Mouse (Mus musculus) adrenal gland, postnatal 36 days (tissue): ENCODE measurements around the gene Naa20. TPM values are rescaled to one million over a fixed set of nuclear protein-coding genes. Genes with fewer than 3 reads are reported as not detected.
"Not testable (repeated sequence)": the region's sequence is repeated elsewhere in the genome, so short reads cannot be mapped to it uniquely, and the experiment has no call there.

Experiments used
- DNase-seq, 2 experiments: peaks; one replicate each; pipeline ENCODE4 v3.0.0; 2021; ENCODE audit warnings: mixed read lengths in 1 of 2
- total RNA-seq, 2 experiments: library from RNA; stranded (reverse); gene quantifications; 2 replicates each; pipeline ENCODE4 v1.2.3; 2021

Naa20 gene
- total RNA-seq, 2 experiments from 2014 or later, result 51.3 to 60.0 TPM

- DNase-seq, result no peak
Observed at GRCm38 (mm10) chr2:145884036-145884912, 17.6 kb upstream of the Naa20 start.

GRCm38 (mm10) chr2:145884913-145885785 lies 16.8 kb upstream of the Naa20 start:
- DNase-seq, result peak; percentile 43 to 46

- DNase-seq, result peak; percentile 48 to 60
Observed at GRCm38 (mm10) chr2:145887937-145888765, 13.7 kb upstream of the Naa20 start.

- DNase-seq, result no peak
Observed at GRCm38 (mm10) chr2:145888766-145889480, 13.0 kb upstream of the Naa20 start.

- DNase-seq, result no peak
Observed at GRCm38 (mm10) chr2:145890571-145890970, 11.3 kb upstream of the Naa20 start.

GRCm38 (mm10) chr2:145893756-145894155 lies 8.1 kb upstream of the Naa20 start:
- no peak for DNase-seq

GRCm38 (mm10) chr2:145898106-145898505 lies 3.8 kb upstream of the Naa20 start:
- no peak for DNase-seq

- not testable (repeated sequence) for DNase-seq
Observed at GRCm38 (mm10) chr2:145900318-145900717, 1.6 kb upstream of the Naa20 start.

GRCm38 (mm10) chr2:145903061-145903901 lies 1.4 kb downstream of the Naa20 start:
- peak; percentile 92 to 93 for DNase-seq

- DNase-seq, result no peak
Observed at GRCm38 (mm10) chr2:145903983-145904616, 2.2 kb downstream of the Naa20 start.

- no peak for DNase-seq
Observed at GRCm38 (mm10) chr2:145905156-145905555, 3.3 kb downstream of the Naa20 start.

- DNase-seq, result not testable (repeated sequence)
Observed at GRCm38 (mm10) chr2:145905884-145906283, 4.0 kb downstream of the Naa20 start.

- DNase-seq, result no peak
Observed at GRCm38 (mm10) chr2:145920941-145921650, 19.2 kb downstream of the Naa20 start.

GRCm38 (mm10) chr2:145934339-145935231 lies 32.7 kb downstream of the Naa20 start, which contains the start of the genes Cfap61 and Crnkl1:
Gene Cfap61, plus strand, starts transcription at chr2:145934784.
Gene Crnkl1, minus strand, starts transcription at chr2:145935014.
- DNase-seq, result peak; percentile 95

GRCm38 (mm10) chr2:145936975-145937374 lies 35.1 kb downstream of the Naa20 start:
- DNase-seq, result peak; percentile 22 to 23

- DNase-seq, result no peak
Observed at GRCm38 (mm10) chr2:145941403-145941802, 39.5 kb downstream of the Naa20 start.

GRCm38 (mm10) chr2:145944286-145944685 lies 42.4 kb downstream of the Naa20 start:
- no peak for DNase-seq
